Mouse (Mus musculus) lung, embryonic 16.5 days (tissue): ENCODE measurements at regions not wholly inside any gene's neighbourhood (a gene's known extent, or its start where the extent isn't known, plus 50 kb on each side); places are given as distances from the start of the nearest gene placed in this dataset.

Experiments used
- ATAC-seq: fragments of 200-750 bp; cut with Nextera tagmentation; 2 replicates; pipeline ENCODE4 v1.8.0; 2017; ENCODE audit warnings: low read depth, mild to moderate bottlenecking, moderate library complexity
- H3K27ac ChIP-seq: fragments of 300-500 bp; sonication (generic); 2 replicates; pipeline ENCODE4 v1.5.1; 2014; ENCODE audit warnings: mild to moderate bottlenecking, control low read depth, low read length
- H3K27me3 ChIP-seq: fragments of 300-500 bp; sonication (generic); 2 replicates; pipeline ENCODE4 v1.6.1; 2014; ENCODE audit warnings: low read depth, low read length, mixed read lengths; ENCODE audit not compliant: control insufficient read depth, insufficient read depth
- H3K36me3 ChIP-seq: fragments of 300-500 bp; sonication (generic); 2 replicates; pipeline ENCODE4 v1.6.1; 2014; ENCODE audit warnings: low read length; ENCODE audit not compliant: control insufficient read depth, insufficient read depth
- H3K4me1 ChIP-seq: fragments of 300-500 bp; sonication (generic); replicated peaks from 2 replicates; pipeline ENCODE4 v1.6.1; 2014; ENCODE audit warnings: low read length, mixed read lengths; ENCODE audit not compliant: control insufficient read depth, insufficient read depth
- H3K4me2 ChIP-seq: fragments of 300-500 bp; sonication (generic); 2 replicates; pipeline ENCODE4 v1.6.1; 2014; ENCODE audit warnings: low read depth, low read length, control low read depth
- H3K4me3 ChIP-seq: fragments of 300-500 bp; sonication (generic); 2 replicates; pipeline ENCODE4 v1.5.1; 2014; ENCODE audit warnings: mild to moderate bottlenecking, low read length, control low read depth
- H3K9ac ChIP-seq: fragments of 300-500 bp; sonication (generic); 2 replicates; pipeline ENCODE4 v1.6.1; 2014; ENCODE audit warnings: low read length, control low read depth
- H3K9me3 ChIP-seq: fragments of 300-500 bp; sonication (generic); 2 replicates; pipeline ENCODE4 v1.6.1; 2016; ENCODE audit warnings: low read length; ENCODE audit not compliant: control insufficient read depth
- WGBS: fragments of 180-500 bp; shearing (Covaris S2); extraction: QIAGEN DNeasy Blood & Tissue Kit; methylation state at CpG from one replicate; pipeline ENCODE4 v1.1.7; 2014; 5-methylcytosine and 5-hydroxymethylcytosine counted together

GRCm38 (mm10) chr11:110781492-110782276 is 186.1 kb upstream of the Kcnj16 start:
- Histone ChIP-seq H3K36me3 (no peaks in the 10 kb centered on the region), H3K4me3 (no peak overlapping the region), H3K9ac (no peak overlapping the region), H3K27me3 (no peaks in the 10 kb centered on the region), H3K4me1 (no peaks in the 10 kb centered on the region), H3K9me3 (peaks cover 3% of the 10 kb centered on the region; the same call in 1 of the 2 replicates), H3K4me2 (no peak overlapping the region), H3K27ac (no peak overlapping the region)
- WGBS, result 74% methylated on average over 3 of the region's 3 CpGs
- no peak for ATAC-seq

- ATAC-seq, result peak; percentile 41; the same call in 1 of the 2 replicates
- H3K4me3 ChIP-seq, result no peak overlapping the region
- H3K27ac ChIP-seq, result no peak overlapping the region
- H3K9me3 ChIP-seq, result peaks cover 3% of the 10 kb centered on the region; the same call in 1 of the 2 replicates
- H3K4me1 ChIP-seq, result no peaks in the 10 kb centered on the region
- H3K9ac ChIP-seq, result no peak overlapping the region
- no peak overlapping the region for H3K4me2 ChIP-seq
- H3K36me3 ChIP-seq, result no peaks in the 10 kb centered on the region
- H3K27me3 ChIP-seq, result no peaks in the 10 kb centered on the region
- 33% methylated on average over 4 of the region's 4 CpGs for WGBS
Observed at GRCm38 (mm10) chr11:110789537-110789936, 178.3 kb upstream of the Kcnj16 start.

- no peak for ATAC-seq
Observed at GRCm38 (mm10) chr11:110799887-110800578, 167.8 kb upstream of the Kcnj16 start.

GRCm38 (mm10) chr11:110802013-110802412 is 165.8 kb upstream of the Kcnj16 start:
- H3K9ac ChIP-seq, result no peak overlapping the region
- no peaks in the 10 kb centered on the region for H3K4me1 ChIP-seq
- ATAC-seq, result no peak
- no peak overlapping the region for H3K27ac ChIP-seq
- no peaks in the 10 kb centered on the region for H3K36me3 ChIP-seq
- H3K4me2 ChIP-seq, result no peak overlapping the region
- no peaks in the 10 kb centered on the region for H3K9me3 ChIP-seq
- 83% methylated on average over 7 of the region's 7 CpGs for WGBS
- H3K4me3 ChIP-seq, result no peak overlapping the region
- no peaks in the 10 kb centered on the region for H3K27me3 ChIP-seq

More at GRCm38 (mm10) chr11:110799887-110800578, 167.8 kb upstream of the Kcnj16 start:
- H3K36me3 ChIP-seq, result no peaks in the 10 kb centered on the region
- no peak overlapping the region for H3K27ac ChIP-seq
- no peak overlapping the region for H3K4me2 ChIP-seq
- no peak overlapping the region for H3K4me3 ChIP-seq
- 52% methylated on average over 8 of the region's 8 CpGs for WGBS
- H3K27me3 ChIP-seq, result no peaks in the 10 kb centered on the region
- H3K4me1 ChIP-seq, result no peaks in the 10 kb centered on the region
- H3K9ac ChIP-seq, result no peak overlapping the region
- no peaks in the 10 kb centered on the region for H3K9me3 ChIP-seq

- no peaks in the 10 kb centered on the region for H3K36me3 ChIP-seq
- no peak for ATAC-seq
- no peak overlapping the region for H3K4me3 ChIP-seq
- no peaks in the 10 kb centered on the region for H3K9me3 ChIP-seq
- H3K4me2 ChIP-seq, result no peak overlapping the region
- no peak overlapping the region for H3K9ac ChIP-seq
- 87% methylated on average over 1 of the region's 1 CpGs for WGBS
- no peak overlapping the region for H3K27ac ChIP-seq
- no peaks in the 10 kb centered on the region for H3K4me1 ChIP-seq
- no peaks in the 10 kb centered on the region for H3K27me3 ChIP-seq
Observed at GRCm38 (mm10) chr11:110804079-110804478, 163.8 kb upstream of the Kcnj16 start.

GRCm38 (mm10) chr11:110813137-110813536 is 154.7 kb upstream of the Kcnj16 start:
- Histone ChIP-seq H3K4me2 (no peak overlapping the region), H3K27ac (no peak overlapping the region)

GRCm38 (mm10) chr11:110814732-110815131 is 153.1 kb upstream of the Kcnj16 start:
- H3K27me3 ChIP-seq, result no peaks in the 10 kb centered on the region
- no peak overlapping the region for H3K4me3 ChIP-seq
- no peak overlapping the region for H3K4me2 ChIP-seq
- WGBS, result 79% methylated on average over 9 of the region's 9 CpGs
- H3K27ac ChIP-seq, result no peak overlapping the region
- no peaks in the 10 kb centered on the region for H3K4me1 ChIP-seq
- H3K9ac ChIP-seq, result no peak overlapping the region
- H3K36me3 ChIP-seq, result no peaks in the 10 kb centered on the region
- ATAC-seq, result no peak
- H3K9me3 ChIP-seq, result no peaks in the 10 kb centered on the region

More at GRCm38 (mm10) chr11:110813137-110813536, 154.7 kb upstream of the Kcnj16 start:
- Histone ChIP-seq H3K4me1 (no peaks in the 10 kb centered on the region), H3K4me3 (no peak overlapping the region), H3K27me3 (no peaks in the 10 kb centered on the region), H3K36me3 (no peaks in the 10 kb centered on the region), H3K9me3 (no peaks in the 10 kb centered on the region), H3K9ac (no peak overlapping the region)
- ATAC-seq, result no peak
- WGBS, result 75% methylated on average over 6 of the region's 6 CpGs

- Histone ChIP-seq H3K36me3 (no peaks in the 10 kb centered on the region), H3K4me1 (no peaks in the 10 kb centered on the region), H3K4me2 (no peak overlapping the region), H3K27me3 (no peaks in the 10 kb centered on the region), H3K9me3 (no peaks in the 10 kb centered on the region), H3K27ac (no peak overlapping the region), H3K9ac (no peak overlapping the region), H3K4me3 (no peak overlapping the region)
- ATAC-seq, result no peak
- WGBS, result 70% methylated on average over 7 of the region's 7 CpGs
Observed at GRCm38 (mm10) chr11:110815206-110815605, 152.6 kb upstream of the Kcnj16 start.

GRCm38 (mm10) chr11:110828584-110828983 is 139.2 kb upstream of the Kcnj16 start:
- Histone ChIP-seq H3K4me1 (no peaks in the 10 kb centered on the region), H3K27ac (no peak overlapping the region), H3K9me3 (no peaks in the 10 kb centered on the region), H3K4me3 (no peak overlapping the region), H3K36me3 (no peaks in the 10 kb centered on the region), H3K4me2 (no peak overlapping the region), H3K9ac (no peak overlapping the region), H3K27me3 (no peaks in the 10 kb centered on the region)
- no peak for ATAC-seq
- WGBS, result 38% methylated on average over 5 of the region's 5 CpGs
